Mouse (Mus musculus): ENCODE measurements around the gene Birc3.

Birc3 gene

GRCm38 (mm10) chr9:7828706-7829105 lies 44.3 kb downstream of the Birc3 start:
- no peak for DNase-seq (ENCODE audit: low read depth in 2 of 2, low spot score in 2 of 2)

- no peak for DNase-seq (ENCODE audit: low read depth in 2 of 2, low spot score in 2 of 2)
These were observed 48.1 kb downstream of the Birc3 start for GRCm38 (mm10) chr9:7824916-7825315.

- DNase-seq (ENCODE audit: low read depth in 2 of 2, low spot score in 2 of 2): no peak
These were observed 50.2 kb downstream of the Birc3 start for GRCm38 (mm10) chr9:7822758-7823157.

- no peak for DNase-seq (ENCODE audit: low read depth in 2 of 2, low spot score in 2 of 2)
These were observed 67.9 kb downstream of the Birc3 start for GRCm38 (mm10) chr9:7805101-7805506.
